Mouse (Mus musculus) hindbrain, embryonic 11.5 days (tissue): ENCODE measurements around the gene Myo15b. TPM values are rescaled to one million over a fixed set of nuclear protein-coding genes. Genes with fewer than 3 reads are reported as not detected.

Experiments used
- ATAC-seq: fragments of 200-750 bp; cut with Nextera tagmentation; 2 replicates; pipeline ENCODE4 v1.8.0; 2017; ENCODE audit warnings: mild to moderate bottlenecking, moderate TSS enrichment, moderate library complexity; ENCODE audit not compliant: low FRiP score
- DNase-seq: peaks from one replicate; pipeline ENCODE4 v3.0.0-alpha.2; 2015; ENCODE audit warnings: low spot score
- H3K27ac ChIP-seq: fragments of 300-500 bp; sonication (generic); 2 replicates; pipeline ENCODE4 v1.5.1; 2014; ENCODE audit warnings: mild to moderate bottlenecking, low read depth, low read length
- H3K27me3 ChIP-seq: fragments of 300-500 bp; sonication (generic); 2 replicates; pipeline ENCODE4 v1.6.1; 2014; ENCODE audit warnings: mild to moderate bottlenecking, low read length, moderate library complexity, mixed read lengths; ENCODE audit not compliant: control insufficient read depth, insufficient read depth
- H3K36me3 ChIP-seq: fragments of 300-500 bp; sonication (generic); 2 replicates; pipeline ENCODE4 v1.6.1; 2014; ENCODE audit warnings: mild to moderate bottlenecking, low read length, moderate library complexity, mixed read lengths; ENCODE audit not compliant: control insufficient read depth, insufficient read depth
- H3K4me1 ChIP-seq: fragments of 300-500 bp; sonication (generic); replicated peaks from 2 replicates; pipeline ENCODE4 v1.6.1; 2014; ENCODE audit warnings: low read length, mixed read lengths; ENCODE audit not compliant: control insufficient read depth, insufficient read depth
- H3K4me2 ChIP-seq: fragments of 300-500 bp; sonication (generic); replicated peaks from 2 replicates; pipeline ENCODE4 v1.6.1; 2014; ENCODE audit warnings: mild to moderate bottlenecking, low read depth, low read length
- H3K4me3 ChIP-seq: fragments of 300-500 bp; sonication (generic); 2 replicates; pipeline ENCODE4 v1.5.1; 2014; ENCODE audit warnings: low read depth, low read length
- H3K9ac ChIP-seq: fragments of 300-500 bp; sonication (generic); 2 replicates; pipeline ENCODE4 v1.6.1; 2014; ENCODE audit warnings: low read depth, low read length
- H3K9me3 ChIP-seq: fragments of 300-500 bp; sonication (generic); 2 replicates; pipeline ENCODE4 v1.6.1; 2016; ENCODE audit warnings: low read length; ENCODE audit not compliant: control insufficient read depth
- WGBS: fragments of 180-500 bp; shearing (Covaris S2); extraction: QIAGEN DNeasy Blood & Tissue Kit; methylation state at CpG from one replicate; pipeline ENCODE4 v1.1.7; 2014; 5-methylcytosine and 5-hydroxymethylcytosine counted together
- polyA plus RNA-seq: library from polyadenylated mRNA; unstranded; fragments of >200 nt; fragmentation: Nextera tagmentation; extraction: Ambion mirVana; gene quantifications from 2 replicates; pipeline ENCODE4 v1.2.1, GENCODE M21; 2014

Gene Myo15b
- polyA plus RNA-seq, 1 experiment from 2014 or later = 0.09 TPM

GRCm38 (mm10) chr11:115906116-115906515 lies 47.9 kb downstream of the Myo15b start:
- DNase-seq = no peak
- 82% methylated on average over 3 of the region's 3 CpGs for WGBS
- H3K9me3 ChIP-seq = no peaks in the 10 kb centered on the region
- H3K27me3 ChIP-seq = no peaks in the 10 kb centered on the region
- no peak overlapping the region for H3K4me2 ChIP-seq
- no peak overlapping the region for H3K27ac ChIP-seq
- no peak for ATAC-seq
- H3K4me3 ChIP-seq = no peak overlapping the region
- no peaks in the 10 kb centered on the region for H3K4me1 ChIP-seq
- H3K36me3 ChIP-seq = no peaks in the 10 kb centered on the region
- no peak overlapping the region for H3K9ac ChIP-seq

- no peak for ATAC-seq
Measured at GRCm38 (mm10) chr11:115906521-115906920, 48.3 kb downstream of the Myo15b start.

GRCm38 (mm10) chr11:115911134-115911561 lies 52.9 kb downstream of the Myo15b start:
- Histone ChIP-seq H3K4me3 (no peak overlapping the region), H3K9me3 (no peaks in the 10 kb centered on the region), H3K36me3 (0 out of 2 replicates have a peak, but pooled peaks cover 2% of the 10 kb centered on the region), H3K27me3 (no peaks in the 10 kb centered on the region), H3K4me1 (no peaks in the 10 kb centered on the region), H3K27ac (no peak overlapping the region), H3K9ac (no peak overlapping the region), H3K4me2 (no peak overlapping the region)
- DNase-seq (no peak), ATAC-seq (no peak)
- 95% methylated on average over 5 of the region's 5 CpGs for WGBS

More at GRCm38 (mm10) chr11:115906521-115906920, 48.3 kb downstream of the Myo15b start:
- Histone ChIP-seq H3K4me3 (no peak overlapping the region), H3K27me3 (no peaks in the 10 kb centered on the region), H3K36me3 (no peaks in the 10 kb centered on the region), H3K9ac (no peak overlapping the region), H3K9me3 (no peaks in the 10 kb centered on the region), H3K27ac (no peak overlapping the region), H3K4me1 (no peaks in the 10 kb centered on the region), H3K4me2 (no peak overlapping the region)
- DNase-seq = no peak
- 93% methylated on average over 5 of the region's 5 CpGs for WGBS

GRCm38 (mm10) chr11:115911632-115912376 lies 53.6 kb downstream of the Myo15b start, which contains the start of gene Smim6:
Gene Smim6, plus strand, starts transcription at chr11:115912017.
- Histone ChIP-seq H3K9ac (no peak within 1 kb of the TSS), H3K27ac (no peak within 1 kb of the TSS), H3K4me2 (no peak within 1 kb of the TSS), H3K4me3 (no peak within 1 kb of the TSS), H3K9me3 (no peaks in the 10 kb centered on the region), H3K4me1 (no peaks in the 10 kb centered on the region), H3K36me3 (0 out of 2 replicates have a peak, but pooled peaks cover 2% of the 10 kb centered on the region), H3K27me3 (no peaks in the 10 kb centered on the region)
- DNase-seq (no peak), ATAC-seq (no peak)
- 79% methylated on average over 11 of the region's 11 CpGs for WGBS

GRCm38 (mm10) chr11:115916579-115916978 lies 58.4 kb downstream of the Myo15b start:
- H3K4me1 ChIP-seq = no peaks in the 10 kb centered on the region
- H3K4me3 ChIP-seq = no peak overlapping the region
- H3K27me3 ChIP-seq = no peaks in the 10 kb centered on the region
- H3K9me3 ChIP-seq = no peaks in the 10 kb centered on the region
- WGBS = 88% methylated on average over 4 of the region's 4 CpGs
- H3K4me2 ChIP-seq = no peak overlapping the region
- ATAC-seq (no peak), DNase-seq (no peak)
- no peak overlapping the region for H3K9ac ChIP-seq
- H3K27ac ChIP-seq = no peak overlapping the region
- 0 out of 2 replicates have a peak, but pooled peaks cover 2% of the 10 kb centered on the region for H3K36me3 ChIP-seq

- H3K4me1 ChIP-seq = no peaks in the 10 kb centered on the region
- H3K9me3 ChIP-seq = no peaks in the 10 kb centered on the region
- H3K9ac ChIP-seq = no peak overlapping the region
- DNase-seq = no peak
- WGBS = 92% methylated on average over 5 of the region's 5 CpGs
- no peak overlapping the region for H3K27ac ChIP-seq
- no peaks in the 10 kb centered on the region for H3K27me3 ChIP-seq
- 0 out of 2 replicates have a peak, but pooled peaks cover 2% of the 10 kb centered on the region for H3K36me3 ChIP-seq
- ATAC-seq = no peak
- no peak overlapping the region for H3K4me3 ChIP-seq
- H3K4me2 ChIP-seq = no peak overlapping the region
Measured at GRCm38 (mm10) chr11:115918637-115919036, 60.4 kb downstream of the Myo15b start.

- no peak overlapping the region for H3K9ac ChIP-seq
- no peaks in the 10 kb centered on the region for H3K9me3 ChIP-seq
- 0 out of 2 replicates have a peak, but pooled peaks cover 2% of the 10 kb centered on the region for H3K36me3 ChIP-seq
- WGBS = 89% methylated on average over 5 of the region's 5 CpGs
- no peak overlapping the region for H3K27ac ChIP-seq
- no peaks in the 10 kb centered on the region for H3K4me1 ChIP-seq
- no peak for DNase-seq
- H3K4me3 ChIP-seq = no peak overlapping the region
- H3K4me2 ChIP-seq = no peak overlapping the region
- no peak for ATAC-seq
- no peaks in the 10 kb centered on the region for H3K27me3 ChIP-seq
Measured at GRCm38 (mm10) chr11:115919073-115919472, 60.9 kb downstream of the Myo15b start.

GRCm38 (mm10) chr11:115920110-115920818 lies 62.1 kb downstream of the Myo15b start:
- no peaks in the 10 kb centered on the region for H3K4me1 ChIP-seq
- ATAC-seq (no peak), DNase-seq (peak; percentile 66)
- no peak overlapping the region for H3K9ac ChIP-seq
- no peak overlapping the region for H3K4me3 ChIP-seq
- H3K9me3 ChIP-seq = no peaks in the 10 kb centered on the region
- WGBS = 56% methylated on average over 6 of the region's 6 CpGs
- H3K27me3 ChIP-seq = no peaks in the 10 kb centered on the region
- H3K4me2 ChIP-seq = no peak overlapping the region
- 0 out of 2 replicates have a peak, but pooled peaks cover 2% of the 10 kb centered on the region for H3K36me3 ChIP-seq
- H3K27ac ChIP-seq = no peak overlapping the region
